In genomic region chr3:90242984-90243775, GRCm38 (mm10) we compare ENCODE assay signal across 8 mouse cellular contexts. TPM values are rescaled to one million over a fixed set of nuclear protein-coding genes. Genes with fewer than 3 reads are reported as not detected.
DNase-seq lines count a peak whose midpoint lies in the region; ATAC-seq lines count a peak whose summit lies in the region.

TSS of gene Creb3l4 (minus strand) at chr3:90243512.

- H3K36me3 ChIP-seq in embryonic facial prominence, embryonic 10.5 days (replicated peaks), result no peaks in the 10 kb centered on the region
- H3K36me3 ChIP-seq in limb, embryonic 13.5 days, result no peaks in the 10 kb centered on the region; the same call in 1 of the 2 replicates
- H3K36me3 ChIP-seq in midbrain, embryonic 14.5 days (ENCODE audit: control insufficient read depth, insufficient read depth, low read length), result no peaks in the 10 kb centered on the region

- peak within 1 kb of the TSS; percentile 57 for H3K4me3 ChIP-seq in embryonic facial prominence, embryonic 10.5 days
- H3K4me3 ChIP-seq in limb, embryonic 13.5 days, result peak within 1 kb of the TSS; percentile 42
- H3K4me3 ChIP-seq in midbrain, embryonic 14.5 days (replicated peaks; ENCODE audit: low read depth, low read length), result peak within 1 kb of the TSS; percentile 29

- peaks cover 7% of the 10 kb centered on the region; the same call in 1 of the 2 replicates for H3K27me3 ChIP-seq in embryonic facial prominence, embryonic 10.5 days (replicated peaks; ENCODE audit: low read depth, poor library complexity, severe bottlenecking)
- no peaks in the 10 kb centered on the region for H3K27me3 ChIP-seq in limb, embryonic 13.5 days
- no peaks in the 10 kb centered on the region for H3K27me3 ChIP-seq in midbrain, embryonic 14.5 days (ENCODE audit: control insufficient read depth, insufficient read depth, low read length)

- no peaks in the 10 kb centered on the region for H3K9me3 ChIP-seq in embryonic facial prominence, embryonic 10.5 days
- no peaks in the 10 kb centered on the region for H3K9me3 ChIP-seq in limb, embryonic 13.5 days
- H3K9me3 ChIP-seq in midbrain, embryonic 14.5 days (ENCODE audit: control insufficient read depth, low read length), result no peaks in the 10 kb centered on the region

- peaks cover 26% of the 10 kb centered on the region for H3K4me1 ChIP-seq in embryonic facial prominence, embryonic 10.5 days
- peaks cover 25% of the 10 kb centered on the region for H3K4me1 ChIP-seq in limb, embryonic 13.5 days
- H3K4me1 ChIP-seq in midbrain, embryonic 14.5 days (ENCODE audit: control insufficient read depth, insufficient read depth, low read length), result peaks cover 12% of the 10 kb centered on the region; the same call in 1 of the 2 replicates

- peak within 1 kb of the TSS; percentile 82 for H3K27ac ChIP-seq in embryonic facial prominence, embryonic 10.5 days (replicated peaks)
- peak within 1 kb of the TSS; percentile 84 for H3K27ac ChIP-seq in limb, embryonic 13.5 days
- peak within 1 kb of the TSS; percentile 32 for H3K27ac ChIP-seq in midbrain, embryonic 14.5 days (replicated peaks; ENCODE audit: low read depth, low read length)

- peak within 1 kb of the TSS; percentile 64 for H3K4me2 ChIP-seq in limb, embryonic 13.5 days (replicated peaks)
- peak within 1 kb of the TSS; percentile 63 for H3K4me2 ChIP-seq in midbrain, embryonic 14.5 days (ENCODE audit: low read length)

- intact Hi-C loops in heart, postnatal 10 days (cut with DNase I), result no loop called here

- 2% methylated on average over 19 of the region's 19 CpGs for WGBS in embryonic facial prominence, embryonic 10.5 days
- WGBS in limb, embryonic 13.5 days, result 1% methylated on average over 19 of the region's 19 CpGs
- 2% methylated on average over 19 of the region's 19 CpGs for whole genome bisulfite sequencing in midbrain, embryonic 14.5 days

- DNase-seq in adrenal gland, postnatal 14 days, result peak; percentile 66
- DNase-seq in embryonic facial prominence, embryonic 10.5 days (ENCODE audit: low spot score), result peak; percentile 75
- peak; percentile 68 to 75 for DNase-seq in heart, postnatal 10 days
- DNase-seq in midbrain, embryonic 14.5 days, result peak; percentile 81
- DNase-seq in cerebellum, postnatal 14 days, result no peak
- DNase-seq in spleen, adult 12 weeks (ENCODE audit: low spot score), result no peak
- DNase-seq in cerebellum, adult 8-10 months, result no peak

- peak; percentile 77 for ATAC-seq in limb, embryonic 13.5 days (ENCODE audit: low FRiP score, low read depth)
- peak; percentile 46; the same call in 1 of the 2 replicates for ATAC-seq in midbrain, embryonic 14.5 days (ENCODE audit: low FRiP score, low TSS enrichment)

- peak within 1 kb of the TSS; percentile 59 for H3K9ac ChIP-seq in limb, embryonic 13.5 days
- 0 out of 2 replicates have a peak within 1 kb of the TSS, but pooled peaks have one; percentile 10 for H3K9ac ChIP-seq in midbrain, embryonic 14.5 days (replicated peaks; ENCODE audit: low read length)

RNA-seq across cellular contexts. Expression of gene Creb3l4, which starts in this region (rescaled TPM):
- 0.33 and 0.38 TPM in 2 replicates for total RNA-seq in adrenal gland, postnatal 14 days (2021)
- polyA plus RNA-seq in embryonic facial prominence, embryonic 10.5 days (2016; fragmentation: Nextera tagmentation; extraction: Ambion mirVana), result 4.2 and 6.1 TPM in 2 replicates
- total RNA-seq in heart, postnatal 10 days (2021), result under 1 TPM; 0.26 to 0.45 TPM
- polyA plus RNA-seq in limb, embryonic 13.5 days (2015; fragmentation: Nextera tagmentation; extraction: Ambion mirVana), result 10.9 and 12.5 TPM in 2 replicates
- 2.1 and 2.7 TPM in 2 replicates for polyA plus RNA-seq in midbrain, embryonic 14.5 days (2014; fragmentation: Nextera tagmentation; extraction: Ambion mirVana)

Comparison
In these comparisons a context has a peak if more than half of its experiments do, and no peak if none do; other contexts are left out.
1. Peak in DNase-seq in adrenal gland, postnatal 14 days; RNA of the gene not detected or under 1 TPM.
2. Peak in DNase-seq in heart, postnatal 10 days; RNA of the gene not detected or under 1 TPM.
3. DNase-seq: peak in embryonic facial prominence, embryonic 10.5 days (single experiment) and midbrain, embryonic 14.5 days (single experiment); none in cerebellum, postnatal 14 days (0 of 2), spleen, adult 12 weeks (single experiment) and cerebellum, adult 8-10 months (single experiment).
4. H3K27ac ChIP-seq: peak in every context shown above with its lines; median percentile 84 in limb, embryonic 13.5 days; 82 in embryonic facial prominence, embryonic 10.5 days; 32 in midbrain, embryonic 14.5 days.
5. Peak in every context shown above with its lines, with median percentiles within 50 percentile points of each other: H3K4me3 ChIP-seq.